Mouse (Mus musculus): ENCODE data around the gene Rab11fip3. TPM values are rescaled to one million over a fixed set of nuclear protein-coding genes. Genes with fewer than 3 reads are reported as not detected.
A peak's percentile ranks its signal among the peaks of the same experiment; 100 is the strongest.

Rab11fip3 gene
- polyA plus RNA-seq, 1 experiment from 2014 or later, result 30.2 TPM

GRCm38 (mm10) chr17:25948051-25948450 lies 121.3 kb downstream of the Rab11fip3 start:
- Histone ChIP-seq H3K9me3 (replicated peaks) (no peaks in the 10 kb centered on the region), H3K9ac (no peak overlapping the region), H3K36me3 (no peaks in the 10 kb centered on the region), H3K4me1 (peaks cover 33% of the 10 kb centered on the region), H3K27me3 (peaks cover 35% of the 10 kb centered on the region), H3K4me3 (replicated peaks) (no peak overlapping the region), H3K27ac (peak overlapping the region; percentile 48; the same call in 1 of the 2 replicates), H3K4me2 (no peak overlapping the region)
- WGBS, result 71% methylated on average over 8 of the region's 8 CpGs
- no peak for ATAC-seq (replicated peaks; ENCODE audit: low FRiP score)

DNA sequence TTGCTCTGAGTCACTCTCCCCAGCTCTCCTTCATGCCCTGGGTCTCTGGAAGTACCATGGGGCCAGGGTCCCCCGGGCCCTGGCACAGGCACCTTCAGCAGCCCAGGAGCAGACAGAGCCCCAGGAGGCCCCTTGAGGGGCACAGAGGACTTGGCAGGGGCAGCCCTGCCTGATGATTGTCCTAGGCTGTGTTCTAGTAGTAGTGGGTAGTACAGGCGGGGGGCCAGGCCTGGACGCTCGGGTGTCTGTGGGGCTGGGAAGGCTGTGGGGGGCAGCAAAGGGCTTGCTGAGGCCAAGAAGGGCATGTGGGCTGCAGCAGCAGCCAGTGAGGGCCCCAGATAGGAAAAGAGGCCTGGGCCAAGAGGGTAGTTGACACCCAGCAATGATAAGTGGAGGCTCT lies 121.8 kb downstream of the Rab11fip3 start:
- H3K4me2 ChIP-seq, result no peak overlapping the region
- H3K9me3 ChIP-seq (replicated peaks), result no peaks in the 10 kb centered on the region
- no peak overlapping the region for H3K4me3 ChIP-seq (replicated peaks)
- no peaks in the 10 kb centered on the region for H3K36me3 ChIP-seq
- WGBS, result 84% methylated on average over 4 of the region's 4 CpGs
- H3K9ac ChIP-seq, result 0 out of 2 replicates have a peak overlapping the region, but pooled peaks have one; percentile 2
- peak overlapping the region; percentile 48; the same call in 1 of the 2 replicates for H3K27ac ChIP-seq
- peaks cover 31% of the 10 kb centered on the region for H3K27me3 ChIP-seq
- ATAC-seq (replicated peaks; ENCODE audit: low FRiP score), result no peak
- H3K4me1 ChIP-seq, result peaks cover 34% of the 10 kb centered on the region

GRCm38 (mm10) chr17:25946891-25947290 lies 122.5 kb downstream of the Rab11fip3 start:
- Histone ChIP-seq H3K27ac (peak overlapping the region; percentile 85), H3K27me3 (peaks cover 24% of the 10 kb centered on the region), H3K4me2 (no peak overlapping the region), H3K4me3 (replicated peaks) (no peak overlapping the region), H3K4me1 (peaks cover 34% of the 10 kb centered on the region), H3K9ac (no peak overlapping the region), H3K36me3 (no peaks in the 10 kb centered on the region), H3K9me3 (replicated peaks) (no peaks in the 10 kb centered on the region)
- 80% methylated on average over 8 of the region's 8 CpGs for WGBS
- ATAC-seq (replicated peaks; ENCODE audit: low FRiP score), result no peak

DNA sequence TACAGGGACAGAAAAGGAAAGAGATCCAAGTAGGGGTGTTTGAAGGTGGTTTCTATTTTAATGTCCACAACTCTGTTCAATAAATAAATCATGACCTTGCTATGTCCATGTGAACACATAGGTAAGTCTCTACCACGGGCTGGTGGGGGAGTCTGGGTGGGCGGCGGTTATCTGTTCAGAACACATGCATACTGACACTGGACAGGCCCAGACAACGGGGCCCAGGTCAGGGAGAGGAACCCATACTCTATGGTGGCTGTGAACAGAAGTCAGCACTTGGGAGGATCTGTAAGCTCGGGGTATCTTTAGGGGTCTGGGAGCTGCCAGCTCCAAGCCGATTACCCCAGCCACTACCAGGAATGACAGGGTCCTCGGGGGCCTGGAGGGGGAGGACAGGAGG lies 123.0 kb downstream of the Rab11fip3 start:
- no peaks in the 10 kb centered on the region for H3K36me3 ChIP-seq
- no peak overlapping the region for H3K4me3 ChIP-seq (replicated peaks)
- peak overlapping the region; percentile 85 for H3K27ac ChIP-seq
- no peak overlapping the region for H3K9ac ChIP-seq
- no peak for ATAC-seq (replicated peaks; ENCODE audit: low FRiP score)
- H3K27me3 ChIP-seq, result peaks cover 18% of the 10 kb centered on the region
- 69% methylated on average over 7 of the region's 7 CpGs for WGBS
- H3K4me2 ChIP-seq, result no peak overlapping the region
- H3K4me1 ChIP-seq, result peaks cover 29% of the 10 kb centered on the region
- H3K9me3 ChIP-seq (replicated peaks), result no peaks in the 10 kb centered on the region

GRCm38 (mm10) chr17:25945517-25946155 lies 123.7 kb downstream of the Rab11fip3 start:
- 43% methylated on average over 9 of the region's 9 CpGs for WGBS
- Histone ChIP-seq H3K9me3 (replicated peaks) (no peaks in the 10 kb centered on the region), H3K27me3 (peaks cover 11% of the 10 kb centered on the region), H3K36me3 (no peaks in the 10 kb centered on the region), H3K4me1 (peaks cover 31% of the 10 kb centered on the region), H3K9ac (no peak overlapping the region; the same call in 1 of the 2 replicates), H3K4me3 (replicated peaks) (no peak overlapping the region), H3K4me2 (0 out of 2 replicates have a peak overlapping the region, but pooled peaks have one; percentile 1), H3K27ac (peak overlapping the region; percentile 85)
- peak; percentile 55 for ATAC-seq (replicated peaks; ENCODE audit: low FRiP score)

DNA sequence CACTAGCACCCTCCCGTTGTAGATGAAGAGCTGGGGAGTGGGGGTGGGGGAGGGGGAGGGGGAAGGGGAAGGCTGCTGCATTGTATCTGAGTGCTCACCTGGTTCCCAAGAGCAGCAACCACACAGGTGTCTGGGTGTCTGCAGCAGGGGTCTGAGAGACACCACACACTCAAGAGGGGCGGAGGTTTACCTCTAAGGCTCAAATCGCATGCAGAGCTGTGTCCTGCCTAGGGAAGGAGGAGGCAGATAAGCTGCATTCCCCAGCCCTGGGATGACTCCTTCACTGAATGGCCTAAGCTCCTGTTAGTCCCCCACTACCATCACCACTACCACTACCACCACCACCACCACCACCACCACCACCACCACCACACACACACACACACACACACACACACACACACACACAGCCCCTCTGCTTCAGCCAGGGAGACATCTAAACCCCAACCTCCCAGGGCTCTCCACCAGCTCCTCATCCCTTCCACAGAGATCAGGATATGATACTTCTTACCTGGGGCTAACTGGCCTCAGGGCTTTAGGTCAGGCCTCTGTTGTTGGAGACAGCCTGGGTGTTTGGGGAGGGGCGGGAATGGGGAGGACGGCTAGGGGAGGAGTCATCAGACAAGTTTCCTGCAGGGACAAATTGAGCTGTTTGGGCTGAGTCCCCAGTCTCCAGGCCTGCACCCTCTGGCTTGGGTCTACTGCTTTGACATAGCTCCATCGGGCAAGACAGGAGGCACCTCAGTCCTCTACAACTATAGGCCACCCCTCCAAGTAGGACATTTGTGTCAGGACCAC lies 124.8 kb downstream of the Rab11fip3 start, which contains the start of the genes Pigq and Nhlrc4:
Pigq (minus strand) TSS at position 571 of the 798 bp plus-strand sequence.
Nhlrc4 (minus strand) TSS at position 596 of the 798 bp plus-strand sequence.
- Histone ChIP-seq H3K9me3 (replicated peaks) (no peaks in the 10 kb centered on the region), H3K27me3 (peaks cover under 1% of the 10 kb centered on the region; the same call in 1 of the 2 replicates), H3K36me3 (0 out of 2 replicates have a peak, but pooled peaks cover 1% of the 10 kb centered on the region), H3K9ac (no peak within 1 kb of the TSS; the same call in 1 of the 2 replicates), H3K4me1 (peaks cover 41% of the 10 kb centered on the region), H3K4me2 (0 out of 2 replicates have a peak within 1 kb of the TSS, but pooled peaks have one; percentile 1), H3K27ac (peak within 1 kb of the TSS; percentile 85), H3K4me3 (replicated peaks) (no peak within 1 kb of the TSS)
- no peak for ATAC-seq (replicated peaks; ENCODE audit: low FRiP score)
- WGBS, result 58% methylated on average over 6 of the region's 6 CpGs

- Histone ChIP-seq H3K4me1 (peaks cover 41% of the 10 kb centered on the region), H3K27ac (peak overlapping the region; percentile 18; the same call in 1 of the 2 replicates), H3K27me3 (no peaks in the 10 kb centered on the region), H3K36me3 (peaks cover 6% of the 10 kb centered on the region; the same call in 1 of the 2 replicates), H3K4me2 (no peak overlapping the region), H3K9ac (no peak overlapping the region), H3K4me3 (replicated peaks) (no peak overlapping the region), H3K9me3 (replicated peaks) (no peaks in the 10 kb centered on the region)
- ATAC-seq (replicated peaks; ENCODE audit: low FRiP score), result no peak
- 80% methylated on average over 9 of the region's 9 CpGs for WGBS
Measured at GRCm38 (mm10) chr17:25943769-25944168, 125.6 kb downstream of the Rab11fip3 start.

- peaks cover 10% of the 10 kb centered on the region; the same call in 1 of the 2 replicates for H3K36me3 ChIP-seq
- H3K4me2 ChIP-seq, result no peak overlapping the region
- no peak for ATAC-seq (replicated peaks; ENCODE audit: low FRiP score)
- H3K27ac ChIP-seq, result peak overlapping the region; percentile 18; the same call in 1 of the 2 replicates
- WGBS, result 80% methylated on average over 3 of the region's 3 CpGs
- H3K4me3 ChIP-seq (replicated peaks), result no peak overlapping the region
- H3K9me3 ChIP-seq (replicated peaks), result no peaks in the 10 kb centered on the region
- H3K4me1 ChIP-seq, result peaks cover 41% of the 10 kb centered on the region
- H3K9ac ChIP-seq, result no peak overlapping the region
- H3K27me3 ChIP-seq, result no peaks in the 10 kb centered on the region
Measured at GRCm38 (mm10) chr17:25943221-25943620, 126.1 kb downstream of the Rab11fip3 start.

DNA sequence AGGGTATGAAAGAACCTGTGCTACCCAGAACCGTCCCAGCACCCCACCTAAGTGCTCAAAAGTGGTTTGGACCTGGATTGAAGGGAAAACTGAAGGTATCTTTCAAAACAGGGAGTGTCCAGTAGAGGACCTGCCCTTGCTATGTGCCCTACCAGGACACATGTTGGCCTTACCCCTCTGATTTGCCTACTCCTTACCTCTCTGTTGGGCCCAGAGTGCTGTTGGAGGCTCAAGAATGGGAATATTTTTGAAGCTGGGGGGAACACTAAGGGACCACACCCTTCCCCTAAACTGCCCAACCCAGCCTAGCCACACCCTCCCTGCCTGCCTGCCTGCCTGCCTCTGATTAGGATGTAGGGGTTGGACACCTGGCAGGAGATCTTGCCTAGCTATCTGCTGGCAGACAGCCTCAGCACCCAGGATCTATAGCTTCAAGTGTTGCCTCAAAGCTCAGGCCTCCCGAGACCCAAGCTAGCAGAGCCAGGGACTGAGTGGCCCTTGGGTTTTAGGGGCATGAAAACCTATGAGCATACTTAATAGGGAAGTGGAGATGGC lies 126.7 kb downstream of the Rab11fip3 start:
- peak overlapping the region; percentile 84; the same call in 1 of the 2 replicates for H3K4me3 ChIP-seq (replicated peaks)
- H3K36me3 ChIP-seq, result peaks cover 11% of the 10 kb centered on the region
- H3K27me3 ChIP-seq, result no peaks in the 10 kb centered on the region
- peaks cover 41% of the 10 kb centered on the region for H3K4me1 ChIP-seq
- H3K9me3 ChIP-seq (replicated peaks), result no peaks in the 10 kb centered on the region
- no peak overlapping the region for H3K9ac ChIP-seq
- H3K4me2 ChIP-seq, result no peak overlapping the region; the same call in 1 of the 2 replicates
- peak; percentile 34; the same call in 1 of the 2 replicates for ATAC-seq (replicated peaks; ENCODE audit: low FRiP score)
- peak overlapping the region; percentile 18; the same call in 1 of the 2 replicates for H3K27ac ChIP-seq
- WGBS, result 73% methylated on average over 2 of the region's 2 CpGs

DNA sequence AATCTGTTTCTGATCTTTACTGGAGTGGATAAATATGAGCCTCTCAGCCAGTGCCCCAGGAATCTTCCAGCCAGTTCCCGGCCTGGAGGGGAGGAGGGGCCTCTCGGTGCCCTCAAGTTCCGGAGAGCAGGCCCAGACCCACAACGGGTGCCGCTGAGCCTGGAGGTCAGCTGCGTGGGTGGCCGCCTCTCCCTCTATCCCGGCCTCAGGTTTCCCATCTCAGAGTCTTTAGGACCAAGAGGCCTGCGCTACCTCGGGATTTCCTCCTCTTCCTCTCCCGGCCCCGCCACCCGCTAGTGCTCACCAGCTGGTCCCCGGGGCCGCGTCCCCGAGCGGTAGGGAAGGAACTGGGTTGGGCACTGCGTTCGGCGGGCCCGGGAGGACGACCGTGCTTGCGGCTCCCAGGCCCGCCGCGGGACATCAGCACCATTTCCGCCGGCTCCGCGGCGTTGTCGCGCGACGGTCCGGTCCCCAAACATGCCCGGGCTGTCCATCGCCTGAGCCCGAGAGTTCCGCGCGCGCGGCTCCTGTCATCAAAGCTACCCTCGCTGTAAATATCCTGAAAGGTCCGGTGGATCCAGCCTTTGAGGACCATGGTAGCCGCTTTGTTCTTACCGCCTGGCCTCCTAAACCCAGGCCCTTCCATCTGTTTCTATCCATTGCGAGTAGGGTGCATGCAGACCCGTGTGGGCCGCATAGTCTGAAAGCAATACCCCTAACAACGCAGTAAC lies 127.7 kb downstream of the Rab11fip3 start:
- peak; percentile 38 for ATAC-seq (replicated peaks; ENCODE audit: low FRiP score)
- Histone ChIP-seq H3K27me3 (no peaks in the 10 kb centered on the region), H3K4me3 (replicated peaks) (peak overlapping the region; percentile 84), H3K27ac (peak overlapping the region; percentile 96), H3K36me3 (peaks cover 21% of the 10 kb centered on the region), H3K4me2 (peak overlapping the region; percentile 69), H3K4me1 (peaks cover 40% of the 10 kb centered on the region), H3K9ac (peak overlapping the region; percentile 75), H3K9me3 (replicated peaks) (no peaks in the 10 kb centered on the region)
- WGBS, result 2% methylated on average over 54 of the region's 54 CpGs
